In the genomic region with DNA sequence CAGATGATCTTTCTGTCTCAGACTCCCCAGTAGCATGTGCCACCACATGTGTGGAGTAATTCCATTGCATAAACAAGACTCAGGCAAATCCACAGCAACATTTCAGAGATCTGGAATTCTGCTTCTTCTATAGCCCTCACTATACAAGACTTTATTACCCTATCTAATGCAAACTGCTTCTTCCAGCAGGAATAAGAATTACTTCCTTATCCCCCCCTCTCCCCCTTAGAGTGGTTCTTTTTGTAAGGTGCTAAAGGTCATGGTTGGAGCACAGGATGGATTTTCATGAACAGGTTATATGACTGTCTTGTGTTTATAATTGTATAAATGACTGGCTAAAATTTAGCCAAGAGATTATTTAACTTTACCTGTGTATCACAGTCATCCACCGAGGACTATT, we compare ENCODE assay signal across 32 mouse cellular contexts.
"Had no signal": no experiment of that assay in that cellular context is flagged by ENCODE, and none has a peak within 500 bp of the region (broad histone marks: within the 10 kb centered on the region; RNA-seq: fewer than 3 reads in every experiment).

No protein-coding gene starts in this region.

- H3K27ac ChIP-seq: heart, embryonic 10.5 days; heart, embryonic 13.5 days; heart, embryonic 15.5 days; hindbrain, embryonic 10.5 days; hindbrain, embryonic 12.5 days; hindbrain, embryonic 13.5 days; hindbrain, embryonic 14.5 days; hindbrain, embryonic 15.5 days; hindbrain, postnatal 0 days; kidney, embryonic 15.5 days; kidney, postnatal 0 days; layer of hippocampus, adult 2 months; left cerebral cortex, adult 2 months had no signal

- H3K9ac ChIP-seq: heart, embryonic 12.5 days; heart, embryonic 13.5 days; heart, embryonic 15.5 days; hindbrain, embryonic 12.5 days; hindbrain, embryonic 13.5 days; hindbrain, embryonic 14.5 days; hindbrain, embryonic 15.5 days; kidney, embryonic 15.5 days had no signal

- DNase-seq: heart, postnatal 10 days; heart, postnatal 14 days; heart, postnatal 36 days; heart, postnatal 4 days; kidney, adult 11 months; kidney, adult 18-20 months; kidney, adult 2 months; kidney, adult 9 months; kidney, postnatal 10 days; kidney, postnatal 14 days; kidney, postnatal 25 days; kidney, postnatal 36 days; kidney, postnatal 4 days; layer of hippocampus, adult 9-11 months; layer of hippocampus, postnatal 36 days had no signal

- ATAC-seq: hindbrain, embryonic 16.5 days; hindbrain, postnatal 0 days; inflammation-experienced regulatory T-cells, adult 6 months had no signal

- H3K4me3 ChIP-seq: heart, embryonic 10.5 days; heart, embryonic 12.5 days; heart, embryonic 13.5 days; heart, embryonic 15.5 days; hindbrain, embryonic 10.5 days; hindbrain, embryonic 12.5 days; hindbrain, embryonic 13.5 days; hindbrain, embryonic 15.5 days; kidney, embryonic 15.5 days; layer of hippocampus, adult 2 months; left cerebral cortex, adult 2 months had no signal

- H3K36me3 ChIP-seq: heart, embryonic 10.5 days; heart, embryonic 12.5 days; heart, embryonic 13.5 days; heart, embryonic 15.5 days; hindbrain, embryonic 10.5 days; hindbrain, embryonic 12.5 days; hindbrain, embryonic 13.5 days; hindbrain, embryonic 15.5 days; kidney, embryonic 15.5 days had no signal

- H3K4me2 ChIP-seq: heart, embryonic 11.5 days; heart, embryonic 12.5 days; heart, embryonic 13.5 days; heart, embryonic 15.5 days; hindbrain, embryonic 12.5 days; hindbrain, embryonic 13.5 days; hindbrain, embryonic 14.5 days; hindbrain, embryonic 15.5 days; kidney, embryonic 15.5 days had no signal

- H3K4me1 ChIP-seq: heart, embryonic 10.5 days; heart, embryonic 12.5 days; heart, embryonic 13.5 days; heart, embryonic 15.5 days; hindbrain, embryonic 10.5 days; hindbrain, embryonic 12.5 days; hindbrain, embryonic 13.5 days; hindbrain, embryonic 15.5 days; kidney, embryonic 15.5 days had no signal

- H3K9me3 ChIP-seq: heart, embryonic 10.5 days; heart, embryonic 12.5 days; heart, embryonic 13.5 days; heart, embryonic 15.5 days; hindbrain, embryonic 10.5 days; hindbrain, embryonic 12.5 days; hindbrain, embryonic 13.5 days; hindbrain, embryonic 15.5 days; kidney, embryonic 15.5 days had no signal

- H3K27me3 ChIP-seq: heart, embryonic 12.5 days; heart, embryonic 13.5 days; heart, embryonic 15.5 days; hindbrain, embryonic 12.5 days; hindbrain, embryonic 13.5 days; hindbrain, embryonic 15.5 days; kidney, embryonic 15.5 days had no signal
